Mouse (Mus musculus) forebrain, embryonic 16.5 days (tissue): ENCODE results near the gene Pigs. TPM values are rescaled to one million over a fixed set of nuclear protein-coding genes. Genes with fewer than 3 reads are reported as not detected.

Experiments
- ATAC-seq: fragments of 200-750 bp; cut with Nextera tagmentation; 2 replicates; pipeline ENCODE4 v1.8.0; 2017; ENCODE audit warnings: mild to moderate bottlenecking, moderate library complexity
- H3K27ac ChIP-seq: fragments of 300-500 bp; sonication (generic); 2 replicates; pipeline ENCODE4 v1.5.1; 2014; ENCODE audit warnings: low read length, control low read depth
- H3K27me3 ChIP-seq: fragments of 300-500 bp; sonication (generic); replicated peaks from 2 replicates; pipeline ENCODE4 v1.6.1; 2014; ENCODE audit warnings: low read length; ENCODE audit not compliant: control insufficient read depth, insufficient read depth
- H3K36me3 ChIP-seq: fragments of 300-500 bp; sonication (generic); 2 replicates; pipeline ENCODE4 v1.6.1; 2014; ENCODE audit not compliant: control insufficient read depth, insufficient read depth
- H3K4me1 ChIP-seq: fragments of 300-500 bp; sonication (generic); replicated peaks from 2 replicates; pipeline ENCODE4 v1.6.1; 2014; ENCODE audit warnings: low read length; ENCODE audit not compliant: control insufficient read depth, insufficient read depth
- H3K4me2 ChIP-seq: fragments of 300-500 bp; sonication (generic); 2 replicates; pipeline ENCODE4 v1.6.1; 2014; ENCODE audit warnings: mild to moderate bottlenecking, low read length, control low read depth
- H3K4me3 ChIP-seq: fragments of 300-500 bp; sonication (generic); replicated peaks from 2 replicates; pipeline ENCODE4 v1.5.1; 2014; ENCODE audit warnings: mild to moderate bottlenecking, low read length, control low read depth
- H3K9ac ChIP-seq: fragments of 300-500 bp; sonication (generic); replicated peaks from 2 replicates; pipeline ENCODE4 v1.6.1; 2014; ENCODE audit warnings: low read depth, low read length, control low read depth
- H3K9me3 ChIP-seq: fragments of 300-500 bp; sonication (generic); 2 replicates; pipeline ENCODE4 v1.6.1; 2016; ENCODE audit warnings: low read length; ENCODE audit not compliant: control insufficient read depth
- WGBS: fragments of 180-500 bp; shearing (Covaris S2); extraction: QIAGEN DNeasy Blood & Tissue Kit; methylation state at CpG from one replicate; pipeline ENCODE4 v1.1.7; 2014; 5-methylcytosine and 5-hydroxymethylcytosine counted together
- polyA plus RNA-seq: library from polyadenylated mRNA; unstranded; fragments of >200 nt; fragmentation: Nextera tagmentation; extraction: Ambion mirVana; gene quantifications from 2 replicates; pipeline ENCODE4 v1.2.1, GENCODE M21; 2015

The Pigs gene
- polyA plus RNA-seq, 1 experiment from 2014 or later, result 61.4 TPM

GRCm38 (mm10) chr11:78371711-78372110 is 43.5 kb downstream of the Pigs start:
- Histone ChIP-seq H3K9ac (no peak overlapping the region), H3K27me3 (no peaks in the 10 kb centered on the region), H3K4me3 (no peak overlapping the region), H3K9me3 (no peaks in the 10 kb centered on the region), H3K4me1 (no peaks in the 10 kb centered on the region), H3K4me2 (no peak overlapping the region), H3K36me3 (no peaks in the 10 kb centered on the region), H3K27ac (no peak overlapping the region)
- 90% methylated on average over 11 of the region's 11 CpGs for WGBS
- no peak for ATAC-seq

GRCm38 (mm10) chr11:78372166-78372565 is 44.0 kb downstream of the Pigs start:
- no peak overlapping the region for H3K4me2 ChIP-seq
- WGBS, result 89% methylated on average over 3 of the region's 3 CpGs
- no peaks in the 10 kb centered on the region for H3K36me3 ChIP-seq
- H3K27ac ChIP-seq, result no peak overlapping the region
- H3K9ac ChIP-seq, result no peak overlapping the region
- no peak overlapping the region for H3K4me3 ChIP-seq
- H3K9me3 ChIP-seq, result no peaks in the 10 kb centered on the region
- no peak for ATAC-seq
- H3K27me3 ChIP-seq, result no peaks in the 10 kb centered on the region
- no peaks in the 10 kb centered on the region for H3K4me1 ChIP-seq

- no peaks in the 10 kb centered on the region for H3K4me1 ChIP-seq
- no peak overlapping the region for H3K9ac ChIP-seq
- WGBS, result 58% methylated on average over 7 of the region's 7 CpGs
- H3K4me3 ChIP-seq, result no peak overlapping the region
- no peak overlapping the region for H3K27ac ChIP-seq
- H3K36me3 ChIP-seq, result no peaks in the 10 kb centered on the region
- H3K4me2 ChIP-seq, result no peak overlapping the region
- no peak for ATAC-seq
- no peaks in the 10 kb centered on the region for H3K9me3 ChIP-seq
- no peaks in the 10 kb centered on the region for H3K27me3 ChIP-seq
Observed at GRCm38 (mm10) chr11:78372610-78373009, 44.4 kb downstream of the Pigs start.

GRCm38 (mm10) chr11:78374147-78374546 is 45.9 kb downstream of the Pigs start:
- no peaks in the 10 kb centered on the region for H3K9me3 ChIP-seq
- H3K4me2 ChIP-seq, result no peak overlapping the region
- no peaks in the 10 kb centered on the region for H3K27me3 ChIP-seq
- no peak overlapping the region for H3K4me3 ChIP-seq
- no peaks in the 10 kb centered on the region for H3K36me3 ChIP-seq
- ATAC-seq, result no peak
- no peak overlapping the region for H3K27ac ChIP-seq
- WGBS, result 85% methylated on average over 8 of the region's 8 CpGs
- H3K4me1 ChIP-seq, result no peaks in the 10 kb centered on the region
- H3K9ac ChIP-seq, result no peak overlapping the region

- WGBS, result 45% methylated on average over 10 of the region's 12 CpGs
- no peak overlapping the region for H3K4me3 ChIP-seq
- no peak for ATAC-seq
- H3K9ac ChIP-seq, result no peak overlapping the region
- no peaks in the 10 kb centered on the region for H3K36me3 ChIP-seq
- no peaks in the 10 kb centered on the region for H3K9me3 ChIP-seq
- no peak overlapping the region for H3K27ac ChIP-seq
- H3K4me1 ChIP-seq, result no peaks in the 10 kb centered on the region
- no peak overlapping the region for H3K4me2 ChIP-seq
- H3K27me3 ChIP-seq, result no peaks in the 10 kb centered on the region
Observed at GRCm38 (mm10) chr11:78377549-78378159, 49.4 kb downstream of the Pigs start.

- H3K27me3 ChIP-seq, result no peaks in the 10 kb centered on the region
- ATAC-seq, result no peak
- 54% methylated on average over 4 of the region's 4 CpGs for WGBS
Observed at GRCm38 (mm10) chr11:78380351-78380750, 52.1 kb downstream of the Pigs start.

GRCm38 (mm10) chr11:78380996-78381395 is 52.8 kb downstream of the Pigs start:
- Histone ChIP-seq H3K4me1 (no peaks in the 10 kb centered on the region), H3K27ac (no peak overlapping the region), H3K9me3 (no peaks in the 10 kb centered on the region), H3K4me2 (no peak overlapping the region), H3K36me3 (no peaks in the 10 kb centered on the region), H3K4me3 (no peak overlapping the region), H3K27me3 (no peaks in the 10 kb centered on the region), H3K9ac (no peak overlapping the region)
- no peak for ATAC-seq
- 93% methylated on average over 3 of the region's 3 CpGs for WGBS

More at GRCm38 (mm10) chr11:78380351-78380750, 52.1 kb downstream of the Pigs start:
- Histone ChIP-seq H3K4me2 (no peak overlapping the region), H3K9me3 (no peaks in the 10 kb centered on the region), H3K9ac (no peak overlapping the region), H3K4me3 (no peak overlapping the region), H3K27ac (no peak overlapping the region), H3K36me3 (no peaks in the 10 kb centered on the region), H3K4me1 (no peaks in the 10 kb centered on the region)

GRCm38 (mm10) chr11:78382286-78382685 is 54.1 kb downstream of the Pigs start:
- Histone ChIP-seq H3K9me3 (no peaks in the 10 kb centered on the region), H3K4me2 (no peak overlapping the region), H3K27ac (no peak overlapping the region), H3K27me3 (no peaks in the 10 kb centered on the region), H3K9ac (no peak overlapping the region), H3K36me3 (no peaks in the 10 kb centered on the region), H3K4me3 (no peak overlapping the region), H3K4me1 (no peaks in the 10 kb centered on the region)
- 79% methylated on average over 7 of the region's 7 CpGs for WGBS
- ATAC-seq, result no peak

- Histone ChIP-seq H3K4me2 (no peak overlapping the region), H3K36me3 (no peaks in the 10 kb centered on the region), H3K27me3 (no peaks in the 10 kb centered on the region), H3K4me3 (no peak overlapping the region), H3K27ac (no peak overlapping the region), H3K4me1 (no peaks in the 10 kb centered on the region), H3K9ac (no peak overlapping the region), H3K9me3 (no peaks in the 10 kb centered on the region)
- 30% methylated on average over 5 of the region's 5 CpGs for WGBS
- no peak for ATAC-seq
Observed at GRCm38 (mm10) chr11:78382701-78383100, 54.5 kb downstream of the Pigs start.

GRCm38 (mm10) chr11:78385776-78386175 is 57.6 kb downstream of the Pigs start:
- Histone ChIP-seq H3K9ac (no peak overlapping the region), H3K9me3 (no peaks in the 10 kb centered on the region), H3K4me3 (no peak overlapping the region), H3K4me2 (no peak overlapping the region), H3K27ac (no peak overlapping the region), H3K27me3 (no peaks in the 10 kb centered on the region), H3K4me1 (no peaks in the 10 kb centered on the region), H3K36me3 (no peaks in the 10 kb centered on the region)
- ATAC-seq, result no peak
- 86% methylated on average over 10 of the region's 10 CpGs for WGBS
